Mouse (Mus musculus) ES-Bruce4 (cell line): ENCODE results near the gene Srr. TPM values are rescaled to one million over a fixed set of nuclear protein-coding genes. Genes with fewer than 3 reads are reported as not detected.

ENCODE experiments used
- H3K27ac ChIP-seq: 2 replicates; pipeline ENCODE4 v1.5.1; 2012; ENCODE audit warnings: low read length, inconsistent platforms; ENCODE audit not compliant: insufficient read depth
- H3K27me3 ChIP-seq: 2 replicates; pipeline ENCODE4 v1.6.1; 2012; ENCODE audit warnings: mild to moderate bottlenecking, low read length, inconsistent platforms; ENCODE audit not compliant: control insufficient read depth, poor library complexity, insufficient read depth, severe bottlenecking
- H3K36me3 ChIP-seq: 2 replicates; pipeline ENCODE4 v1.6.1; 2012; ENCODE audit warnings: inconsistent platforms, mild to moderate bottlenecking, low read length, moderate library complexity; ENCODE audit not compliant: control insufficient read depth, poor library complexity, insufficient read depth, severe bottlenecking
- H3K4me1 ChIP-seq: one replicate; pipeline ENCODE4 v1.8.1; 2011; ENCODE audit warnings: low read length; ENCODE audit not compliant: control insufficient read depth, insufficient read depth
- H3K4me3 ChIP-seq: 2 replicates; pipeline ENCODE4 v1.5.1; 2011; ENCODE audit warnings: low read depth, mild to moderate bottlenecking, low read length
- H3K9ac ChIP-seq: 2 replicates; pipeline ENCODE4 v1.6.1; 2012; ENCODE audit warnings: low read depth, mild to moderate bottlenecking, inconsistent platforms; ENCODE audit not compliant: poor library complexity, severe bottlenecking
- H3K9me3 ChIP-seq: replicated peaks from 2 replicates; pipeline ENCODE4 v1.6.1; 2012; ENCODE audit warnings: mild to moderate bottlenecking, low read length, inconsistent platforms; ENCODE audit not compliant: control insufficient read depth, poor library complexity, insufficient read depth, severe bottlenecking
- CTCF ChIP-seq: IDR thresholded peaks from one replicate; pipeline ENCODE4 v1.8.1; 2011; ENCODE audit warnings: low read depth, low read length
- EP300 ChIP-seq: IDR thresholded peaks from 2 replicates; pipeline ENCODE4 v1.6.1; 2011; ENCODE audit warnings: low read depth, low read length; ENCODE audit not compliant: insufficient read depth
- POLR2A ChIP-seq: IDR thresholded peaks from one replicate; pipeline ENCODE4 v1.8.1; 2011; ENCODE audit warnings: low read length; ENCODE audit not compliant: insufficient read depth
- polyA plus RNA-seq: library from polyadenylated mRNA; stranded (reverse); fragments of >200 nt; gene quantifications from 2 replicates; pipeline ENCODE4 v1.2.4, GENCODE M21; 2011; ENCODE audit warnings: low read depth; ENCODE audit not compliant: missing spikeins, insufficient read depth, insufficient read length

The Srr gene
- polyA plus RNA-seq, 1 experiment = 13.6 TPM

DNA sequence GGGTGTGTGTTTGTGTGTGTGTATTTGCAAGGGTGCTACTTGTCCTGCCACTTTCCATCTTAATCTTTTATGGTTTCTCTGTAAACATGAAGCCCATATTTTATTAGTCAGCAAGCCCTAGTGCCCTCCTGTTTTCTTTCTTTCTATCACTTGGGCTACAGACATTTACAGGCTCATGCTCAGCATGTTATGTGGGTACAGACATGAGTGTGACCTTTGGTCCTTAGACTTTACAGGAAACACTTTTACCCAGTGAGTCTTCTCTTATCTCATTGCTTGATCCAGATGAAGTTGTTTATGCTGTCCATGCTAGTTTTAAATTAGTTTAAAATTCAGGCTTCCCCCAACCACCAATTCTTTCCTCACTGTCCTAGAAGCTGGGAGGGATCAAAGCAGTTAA, 36.2 kb upstream of the Srr start:
- Histone ChIP-seq H3K36me3 (peaks cover 8% of the 10 kb centered on the region; the same call in 1 of the 2 replicates), H3K4me1 (no peaks in the 10 kb centered on the region), H3K27ac (no peak overlapping the region), H3K4me3 (no peak overlapping the region), H3K27me3 (no peaks in the 10 kb centered on the region), H3K9ac (no peak overlapping the region), H3K9me3 (no peaks in the 10 kb centered on the region)
- TF ChIP-seq CTCF (no peak), POLR2A (no peak), EP300 (no peak)

DNA sequence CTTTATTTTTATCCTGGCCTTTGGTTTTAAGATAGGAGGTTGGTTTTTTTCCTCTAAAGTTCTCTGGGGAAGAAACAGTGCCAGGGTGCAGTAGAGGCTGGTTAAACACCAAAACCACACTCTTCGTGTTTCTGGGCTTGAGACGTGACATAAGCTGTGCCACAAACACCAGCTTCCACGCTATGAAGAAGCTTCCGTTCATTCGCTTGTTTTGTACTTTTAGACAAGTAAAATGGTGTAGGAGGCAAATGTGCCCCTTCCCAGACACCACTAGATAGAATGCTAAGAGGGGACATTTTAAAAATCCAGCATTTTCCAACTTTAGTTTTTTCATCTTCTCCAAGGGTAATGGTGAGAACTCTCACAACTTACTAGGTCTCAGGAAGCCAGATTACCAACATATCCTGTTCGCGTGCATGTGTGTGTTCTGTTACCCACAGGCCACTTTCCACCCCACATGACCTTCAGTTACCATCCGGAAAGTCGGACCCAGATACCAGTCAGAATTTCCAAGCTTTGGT, 34.3 kb upstream of the Srr start:
- H3K9me3 ChIP-seq = no peaks in the 10 kb centered on the region
- no peak overlapping the region for H3K4me3 ChIP-seq
- H3K36me3 ChIP-seq = peaks cover 6% of the 10 kb centered on the region; the same call in 1 of the 2 replicates
- no peak overlapping the region for H3K27ac ChIP-seq
- no peak overlapping the region for H3K9ac ChIP-seq
- no peaks in the 10 kb centered on the region for H3K4me1 ChIP-seq
- TF ChIP-seq EP300 (no peak), CTCF (no peak), POLR2A (no peak)
- no peaks in the 10 kb centered on the region for H3K27me3 ChIP-seq

DNA sequence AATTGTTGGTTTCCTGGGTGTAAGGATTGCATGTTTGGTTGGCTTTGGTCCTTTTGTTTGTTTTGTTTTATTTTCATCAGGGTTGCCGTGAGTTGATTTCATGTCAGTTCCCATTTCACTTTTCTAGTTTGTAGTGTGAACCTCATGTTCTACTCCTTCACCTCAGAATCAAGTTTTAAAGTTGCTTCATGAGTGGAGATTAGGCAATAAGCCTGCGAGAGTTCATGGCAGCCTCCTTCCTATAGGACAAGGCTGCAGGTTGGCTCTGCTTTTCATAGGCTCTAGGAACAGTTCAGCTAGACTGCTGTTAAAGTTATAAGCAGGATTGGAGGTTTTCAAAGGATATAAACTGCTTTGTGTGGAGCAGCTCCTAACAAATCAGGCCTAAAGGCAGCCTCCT, 33.8 kb upstream of the Srr start:
- no peak for TF ChIP-seq CTCF
- TF ChIP-seq EP300 = no peak
- no peak for TF ChIP-seq POLR2A
- Histone ChIP-seq H3K27ac (no peak overlapping the region), H3K4me1 (peaks cover 2% of the 10 kb centered on the region), H3K4me3 (no peak overlapping the region), H3K9me3 (no peaks in the 10 kb centered on the region), H3K36me3 (peaks cover 6% of the 10 kb centered on the region; the same call in 1 of the 2 replicates), H3K27me3 (no peaks in the 10 kb centered on the region), H3K9ac (no peak overlapping the region)

DNA sequence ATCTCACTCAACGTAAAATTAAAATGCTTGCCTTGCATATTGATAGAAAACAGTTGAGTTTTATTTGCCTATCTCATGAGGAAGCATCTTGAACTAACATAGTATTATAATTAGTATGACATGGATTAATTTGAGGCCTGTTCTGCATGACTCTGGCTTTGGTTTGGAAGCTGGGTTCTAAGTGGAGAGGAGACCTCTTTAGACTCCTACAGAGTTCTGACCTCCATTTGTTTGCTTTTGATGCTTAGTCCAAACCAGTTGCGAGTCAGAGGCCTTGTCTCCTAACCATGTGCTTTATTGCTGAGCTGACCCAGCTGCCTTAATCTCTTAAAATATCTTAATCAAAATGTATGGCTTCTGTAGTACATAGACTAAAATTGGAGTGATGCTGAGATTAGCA, 31.9 kb upstream of the Srr start:
- peaks cover 8% of the 10 kb centered on the region; the same call in 1 of the 2 replicates for H3K36me3 ChIP-seq
- no peak overlapping the region for H3K9ac ChIP-seq
- H3K4me1 ChIP-seq = peaks cover 2% of the 10 kb centered on the region
- H3K4me3 ChIP-seq = no peak overlapping the region
- no peak overlapping the region for H3K27ac ChIP-seq
- TF ChIP-seq CTCF (no peak), EP300 (no peak), POLR2A (no peak)
- no peaks in the 10 kb centered on the region for H3K27me3 ChIP-seq
- no peaks in the 10 kb centered on the region for H3K9me3 ChIP-seq

DNA sequence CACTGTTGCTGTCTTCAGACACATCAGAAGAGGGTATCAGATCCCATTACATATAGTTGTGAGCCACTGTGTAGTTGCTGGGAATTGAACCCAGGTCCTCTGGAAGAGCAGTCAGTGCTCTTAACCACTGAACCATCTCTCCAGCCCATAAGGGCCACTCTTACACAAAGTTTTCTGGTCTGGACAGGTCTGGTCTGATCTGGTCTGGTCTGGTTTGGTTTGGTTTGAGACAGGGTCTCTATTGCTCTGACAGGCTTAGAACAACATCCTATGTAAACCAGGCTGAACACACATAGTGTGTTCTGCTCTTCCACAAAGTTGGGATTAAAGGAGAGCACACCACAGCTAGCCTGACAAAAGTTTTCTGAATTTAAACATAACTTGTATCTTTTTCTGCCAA, 30.3 kb upstream of the Srr start:
- peaks cover 8% of the 10 kb centered on the region; the same call in 1 of the 2 replicates for H3K36me3 ChIP-seq
- H3K4me1 ChIP-seq = peaks cover 2% of the 10 kb centered on the region
- TF ChIP-seq POLR2A (no peak), CTCF (no peak), EP300 (no peak)
- H3K9me3 ChIP-seq = no peaks in the 10 kb centered on the region
- no peak overlapping the region for H3K27ac ChIP-seq
- no peak overlapping the region for H3K4me3 ChIP-seq
- no peak overlapping the region for H3K9ac ChIP-seq
- no peaks in the 10 kb centered on the region for H3K27me3 ChIP-seq

DNA sequence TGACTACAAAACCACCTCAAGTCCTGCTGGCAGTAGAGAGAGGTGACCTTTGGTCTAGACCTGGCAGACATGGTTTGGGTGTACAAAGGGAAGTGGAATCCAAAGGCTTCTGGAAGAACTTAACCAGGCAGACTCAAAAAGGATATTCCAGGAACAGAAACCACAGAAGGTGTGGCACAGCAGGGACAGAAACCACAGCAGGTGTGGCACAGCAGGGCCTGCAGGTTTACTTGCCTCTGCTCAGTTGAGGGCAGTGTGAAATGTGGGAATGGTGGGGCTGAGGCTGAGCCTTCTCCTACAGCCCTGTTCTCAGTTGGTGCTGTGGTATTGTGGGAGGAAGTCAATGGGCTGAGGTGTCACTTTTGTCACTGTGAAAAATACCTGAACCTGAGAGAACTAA, 29.2 kb upstream of the Srr start:
- Histone ChIP-seq H3K36me3 (peaks cover 8% of the 10 kb centered on the region), H3K27ac (0 out of 2 replicates have a peak overlapping the region, but pooled peaks have one; percentile 15), H3K4me3 (no peak overlapping the region), H3K4me1 (peaks cover 2% of the 10 kb centered on the region), H3K9ac (no peak overlapping the region), H3K27me3 (no peaks in the 10 kb centered on the region), H3K9me3 (no peaks in the 10 kb centered on the region)
- TF ChIP-seq EP300 (no peak), POLR2A (no peak), CTCF (no peak)
